Mouse (Mus musculus): Measurements from ENCODE around the gene Cnih2.

Gene Cnih2

DNA sequence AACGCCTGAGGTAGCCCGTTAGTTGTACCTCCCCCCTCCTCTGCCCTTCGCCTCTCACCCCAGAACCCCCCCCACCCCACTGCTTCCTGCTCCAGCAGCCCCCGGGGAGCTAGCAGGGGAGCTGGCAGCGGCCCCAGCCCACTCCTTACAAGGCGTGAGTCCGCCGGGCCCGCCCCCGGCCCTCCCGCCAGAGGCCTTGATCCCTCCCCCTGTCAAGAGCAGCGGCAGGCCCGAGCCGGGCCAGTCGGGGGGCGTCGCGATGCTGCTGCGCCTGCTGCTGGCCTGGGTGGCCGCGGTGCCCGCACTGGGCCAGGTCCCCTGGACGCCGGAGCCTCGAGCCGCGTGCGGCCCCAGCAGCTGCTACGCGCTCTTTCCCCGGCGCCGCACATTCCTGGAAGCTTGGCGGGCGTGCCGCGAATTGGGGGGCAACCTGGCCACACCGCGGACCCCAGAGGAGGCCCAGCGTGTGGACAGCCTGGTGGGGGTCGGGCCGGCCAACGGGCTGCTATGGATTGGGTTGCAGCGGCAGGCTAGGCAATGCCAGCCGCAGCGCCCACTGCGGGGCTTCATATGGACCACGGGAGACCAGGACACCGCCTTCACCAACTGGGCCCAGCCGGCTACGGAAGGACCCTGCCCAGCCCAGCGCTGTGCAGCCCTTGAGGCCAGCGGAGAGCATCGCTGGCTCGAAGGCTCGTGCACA is 30.3 kb downstream of the Cnih2 start, which contains the start of gene Cd248:
Gene Cd248 (plus strand): TSS at position 212 of the 703 bp plus-strand sequence.
- in situ Hi-C loops (cut with MboI, MseI): no loop called here

DNA sequence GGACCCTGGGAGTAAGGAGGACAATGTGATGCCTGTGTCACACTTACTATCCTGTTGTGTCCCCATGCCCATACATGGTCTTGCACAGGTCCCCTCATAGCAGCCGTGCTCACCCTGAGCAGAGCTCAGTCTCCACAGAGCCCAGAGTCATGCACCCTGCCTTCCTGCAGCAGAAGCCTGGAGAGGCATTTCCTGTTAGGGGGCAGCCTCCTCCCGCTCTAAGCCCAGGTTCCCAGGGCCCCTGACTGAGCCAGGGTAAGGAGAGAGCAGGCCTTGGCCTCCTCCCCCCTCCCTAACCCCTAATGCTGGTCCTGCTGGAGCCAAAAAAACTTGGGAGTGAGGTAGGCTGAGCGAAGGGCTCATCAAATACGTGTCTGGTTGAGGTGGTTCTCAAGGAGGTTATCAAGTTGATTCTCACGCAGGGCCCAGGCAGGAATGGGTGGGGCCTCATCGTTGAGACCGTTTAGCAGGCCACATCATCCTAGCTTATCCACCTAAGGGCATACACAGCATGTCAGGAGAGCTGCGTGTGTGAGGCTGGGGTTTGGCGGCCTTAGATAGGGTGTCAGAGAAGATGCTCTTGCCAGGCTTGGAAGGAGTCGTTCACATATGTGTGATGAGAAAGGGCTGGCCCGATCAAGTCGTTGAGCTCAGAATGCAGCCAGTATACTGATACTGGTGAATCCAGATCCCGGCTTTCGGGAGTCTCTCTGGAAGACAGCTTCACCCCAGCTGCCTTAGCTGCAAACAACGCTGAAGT is 31.1 kb downstream of the Cnih2 start:
- in situ Hi-C loops (cut with MboI, MseI): no loop called here

DNA sequence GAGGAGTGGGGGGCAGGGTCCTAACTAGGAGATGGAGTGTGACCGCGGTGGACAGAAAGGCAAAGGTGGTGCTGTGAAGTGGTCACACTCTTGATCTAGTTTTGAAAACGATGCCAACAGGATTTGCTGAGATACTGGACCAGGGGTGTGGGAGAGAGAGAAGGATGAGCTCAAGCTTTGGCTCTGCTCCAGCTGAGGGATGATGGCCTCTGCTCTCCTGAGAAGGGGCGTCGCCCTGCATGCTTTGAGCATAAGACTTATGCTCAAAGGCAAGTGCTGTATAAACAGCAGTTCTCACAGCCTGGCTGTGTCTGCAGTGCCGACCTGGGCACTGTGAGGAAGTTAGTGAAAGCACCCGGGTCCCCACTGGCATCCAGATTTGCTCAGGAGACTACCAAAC is 33.2 kb downstream of the Cnih2 start:
- in situ Hi-C loops (cut with MboI, MseI): no loop called here

DNA sequence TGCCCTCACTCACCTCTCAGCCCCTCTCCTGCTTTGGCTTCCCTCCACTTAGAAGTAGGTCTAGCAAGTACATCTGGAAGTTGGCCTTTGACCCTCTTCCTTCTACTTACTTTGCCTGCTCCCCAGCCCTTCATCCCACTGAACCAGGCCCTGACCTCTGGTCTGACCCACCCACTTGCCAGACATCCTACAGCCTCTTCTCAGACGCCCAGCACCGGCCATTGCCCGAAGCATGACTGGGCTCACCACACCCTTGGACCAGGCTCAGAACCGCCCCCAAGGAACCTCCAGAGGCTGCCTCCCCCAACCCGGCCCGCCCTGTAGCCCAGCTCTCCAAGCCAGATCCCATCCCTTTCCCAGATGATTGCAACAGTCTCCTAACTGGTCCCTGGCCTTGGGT is 35.9 kb downstream of the Cnih2 start:
- in situ Hi-C loops (cut with MboI, MseI): no loop called here

DNA sequence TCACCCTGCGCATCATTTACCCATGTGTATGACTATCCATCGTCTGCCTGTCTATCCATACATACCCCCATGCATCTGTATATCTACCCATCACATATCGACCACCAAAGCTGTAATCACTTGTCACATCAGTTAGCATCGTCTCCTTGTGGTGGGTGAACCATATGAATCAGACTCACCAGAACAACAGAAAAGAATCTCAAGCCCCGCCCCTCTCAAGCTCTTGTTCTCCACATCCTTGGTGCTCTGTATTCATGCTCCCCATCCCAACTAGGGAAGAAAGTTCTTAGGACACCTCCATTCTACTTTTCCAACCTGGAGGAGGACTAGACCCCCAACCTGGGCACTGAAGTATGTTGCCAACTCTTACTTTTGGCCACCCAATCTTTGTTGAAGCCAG is 36.3 kb downstream of the Cnih2 start:
- in situ Hi-C loops (cut with MboI, MseI): no loop called here

DNA sequence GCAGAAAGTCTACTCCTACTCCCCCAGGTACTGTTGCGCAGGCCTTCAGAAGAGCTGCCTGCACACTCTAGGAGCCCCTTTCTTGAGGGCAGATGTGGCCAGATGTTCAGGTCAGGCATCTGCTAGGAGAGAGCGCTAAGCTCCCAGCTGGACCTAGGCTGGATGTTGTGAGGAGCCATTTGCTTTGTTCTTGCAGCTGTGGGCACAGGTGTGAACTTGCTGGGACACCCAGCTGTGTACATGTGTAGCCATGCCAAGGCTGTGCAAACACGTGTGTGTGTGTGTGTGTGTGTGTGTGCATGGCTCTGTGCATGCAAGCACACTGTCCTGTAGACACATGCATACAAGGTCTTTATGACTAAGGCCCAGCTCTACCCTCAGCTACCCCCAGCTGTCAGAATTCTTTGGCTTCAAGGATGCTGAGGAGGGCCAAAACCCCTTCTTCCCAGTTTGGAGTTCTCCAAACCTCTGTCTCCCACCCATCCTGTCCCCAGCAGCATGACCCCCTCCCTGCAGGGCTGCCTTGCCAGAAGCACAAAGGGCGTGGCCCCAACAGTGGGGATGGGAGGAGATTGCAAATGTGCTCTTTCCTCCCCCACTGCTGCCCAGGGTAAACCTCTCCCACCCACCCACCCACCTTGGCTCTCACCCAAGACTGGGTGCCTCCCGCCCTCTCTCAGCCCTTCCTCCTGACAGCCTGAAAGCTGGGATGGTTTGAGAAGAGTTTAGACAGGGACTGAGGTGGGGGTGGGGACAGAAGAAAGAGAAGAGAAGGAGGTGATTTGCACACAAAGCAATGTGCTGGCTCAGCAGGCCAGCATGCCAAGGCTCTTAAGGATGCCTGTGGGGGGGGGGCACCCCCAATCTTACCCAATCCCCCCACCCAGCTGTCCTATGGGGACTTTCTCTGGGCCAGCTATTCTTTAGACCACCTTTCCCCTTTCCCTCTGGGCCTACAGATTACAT is 37.7 kb downstream of the Cnih2 start:
- in situ Hi-C loops (cut with MboI, MseI): no loop called here

DNA sequence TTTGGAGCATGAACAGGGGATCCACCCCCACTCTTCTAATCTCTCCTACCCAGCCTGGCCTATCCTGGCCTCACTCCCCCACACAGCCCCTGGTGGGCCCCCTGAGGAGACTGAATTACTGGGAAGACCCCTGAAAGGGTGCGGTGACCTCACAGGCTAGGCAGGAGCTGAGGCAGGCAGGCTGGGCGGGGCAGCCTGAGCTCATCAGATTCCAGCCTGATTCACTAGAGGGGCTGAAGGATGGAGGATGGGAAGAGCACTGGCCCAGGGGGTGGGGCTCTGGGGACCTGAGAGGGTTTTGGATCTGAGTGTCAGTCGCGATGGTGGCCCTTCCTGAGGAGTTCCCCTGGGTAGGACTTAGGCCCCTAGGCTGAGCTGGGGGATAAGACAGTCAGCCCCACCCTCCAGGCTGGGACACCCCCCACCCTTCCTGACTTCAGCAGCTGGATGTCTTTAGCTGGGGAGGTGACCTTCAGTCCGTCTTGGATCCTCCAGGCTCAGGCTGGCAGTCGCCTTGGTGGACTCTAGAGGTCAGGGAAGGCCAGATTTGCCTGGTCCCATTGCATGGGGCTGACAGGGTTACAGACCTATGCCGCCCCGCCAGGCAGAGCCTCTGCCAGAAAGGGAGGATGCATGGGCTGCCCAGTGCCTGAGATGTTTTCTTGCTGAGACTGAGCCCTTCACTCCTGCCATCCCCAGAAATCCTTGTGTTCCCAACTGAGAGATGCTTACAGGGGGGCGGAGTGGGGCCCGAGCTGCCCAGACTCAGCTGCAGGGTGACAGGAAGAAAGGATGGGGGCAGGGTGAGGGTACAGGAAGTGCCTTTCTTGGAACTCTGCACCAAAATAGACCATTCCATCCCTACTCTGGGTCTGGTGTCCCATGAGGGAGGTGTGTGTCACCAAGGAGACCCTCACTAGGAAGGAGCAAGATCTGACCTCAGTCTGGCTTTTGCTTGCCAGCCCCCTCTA is 39.2 kb downstream of the Cnih2 start:
- in situ Hi-C loops (cut with MboI, MseI): no loop called here

DNA sequence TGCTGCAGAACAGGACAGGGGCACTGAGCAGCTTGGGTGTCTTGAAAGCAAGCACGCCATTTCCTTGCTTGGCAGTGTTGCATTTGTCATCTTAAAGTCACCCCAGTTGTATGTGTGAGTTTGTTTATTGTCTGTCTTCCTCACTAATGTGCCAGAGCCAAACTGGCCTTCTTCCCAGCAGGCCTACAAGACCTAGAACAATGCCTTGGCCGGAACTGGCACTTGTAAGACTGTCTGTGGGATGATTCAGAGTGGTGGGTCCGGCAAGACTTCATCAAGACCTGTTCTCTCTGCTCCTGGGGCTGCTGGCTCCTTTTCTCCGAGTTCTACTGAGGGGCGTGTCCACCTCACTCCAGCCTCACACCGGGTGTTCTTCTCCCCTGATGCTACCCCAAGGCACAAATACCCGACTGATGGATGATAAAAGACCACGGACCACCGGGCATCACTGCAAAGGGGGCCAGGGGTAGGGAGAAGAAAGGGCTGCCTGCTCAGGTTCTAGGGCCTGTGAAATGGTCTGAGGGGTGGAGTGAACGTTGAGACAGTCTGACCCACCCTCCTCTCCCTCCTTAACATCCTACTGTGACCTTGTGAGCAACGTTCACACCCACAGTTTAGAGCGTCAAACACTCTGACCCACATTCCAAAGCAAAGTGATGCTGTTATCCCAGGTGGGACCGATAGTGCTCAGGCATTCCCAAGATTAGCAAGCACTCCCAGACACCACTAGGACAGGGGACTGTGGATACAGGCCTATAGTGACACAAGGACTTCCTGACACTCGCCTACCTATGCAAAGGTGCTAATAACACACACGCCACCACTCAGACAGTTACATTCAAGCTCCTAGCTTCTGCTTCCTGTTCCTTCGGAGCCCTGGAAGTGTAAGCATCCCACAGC is 40.2 kb downstream of the Cnih2 start:
- in situ Hi-C loops (cut with MboI, MseI): no loop called here

DNA sequence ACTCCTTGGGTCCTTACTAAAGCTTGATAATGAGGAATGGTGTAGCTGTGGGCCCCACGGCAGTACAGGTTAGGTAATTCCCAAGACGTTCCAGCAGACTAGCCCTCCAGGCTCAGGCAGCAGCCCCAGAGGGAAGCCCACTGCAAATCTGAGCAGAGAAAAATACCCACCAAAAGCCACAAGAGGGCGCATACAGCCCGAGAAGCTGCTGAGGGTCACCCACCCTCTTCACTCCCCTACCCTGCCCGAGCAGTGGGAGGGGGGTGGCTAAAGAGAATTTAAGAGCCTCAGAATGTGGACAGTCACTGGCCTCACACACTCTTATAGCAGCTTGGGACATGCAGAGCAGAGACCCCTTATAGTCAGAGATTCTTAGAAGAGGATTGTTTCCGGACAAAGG is 42.1 kb downstream of the Cnih2 start:
- in situ Hi-C loops (cut with MboI, MseI): no loop called here

DNA sequence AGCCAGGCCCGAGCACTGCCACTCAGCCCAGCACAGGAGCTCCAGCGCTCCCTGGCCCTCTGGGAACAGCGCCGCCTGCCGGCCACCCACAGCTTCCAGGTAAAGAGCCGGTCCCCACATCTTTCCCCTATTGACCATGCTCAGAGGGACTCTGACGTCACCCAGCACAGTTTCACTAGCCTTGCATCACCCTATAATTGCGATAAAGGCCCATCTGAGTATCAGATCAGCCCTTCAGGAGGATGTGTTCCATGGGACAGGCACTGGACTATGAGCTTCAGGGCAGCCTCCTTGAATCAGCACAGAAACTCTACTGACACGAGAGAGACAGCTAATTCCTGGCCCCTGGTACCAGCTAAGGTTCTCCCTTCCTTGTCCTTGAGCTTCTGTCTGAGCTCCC is 44.4 kb downstream of the Cnih2 start:
- in situ Hi-C loops (cut with MboI, MseI): no loop called here

DNA sequence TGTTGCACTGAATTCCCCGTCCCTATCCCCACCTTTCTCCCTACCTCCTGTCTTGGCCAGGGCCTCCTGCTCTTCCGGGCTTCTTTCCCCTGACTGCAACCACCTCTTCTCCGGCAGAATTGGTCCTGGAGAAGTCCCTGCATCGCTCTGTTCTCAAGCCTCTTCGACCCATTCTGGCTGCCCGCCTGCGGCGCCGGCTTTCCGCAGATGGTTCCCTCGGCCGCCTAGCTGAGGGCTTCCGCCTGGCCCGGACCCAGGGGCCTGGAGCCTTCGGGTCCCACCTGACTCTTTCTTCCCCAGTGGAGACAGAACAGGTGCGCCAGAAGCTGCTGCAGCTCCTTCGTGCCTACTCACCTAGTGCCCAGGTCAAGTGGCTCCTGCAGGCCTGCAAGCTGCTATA is 45.5 kb downstream of the Cnih2 start:
- in situ Hi-C loops (cut with MboI, MseI): no loop called here

DNA sequence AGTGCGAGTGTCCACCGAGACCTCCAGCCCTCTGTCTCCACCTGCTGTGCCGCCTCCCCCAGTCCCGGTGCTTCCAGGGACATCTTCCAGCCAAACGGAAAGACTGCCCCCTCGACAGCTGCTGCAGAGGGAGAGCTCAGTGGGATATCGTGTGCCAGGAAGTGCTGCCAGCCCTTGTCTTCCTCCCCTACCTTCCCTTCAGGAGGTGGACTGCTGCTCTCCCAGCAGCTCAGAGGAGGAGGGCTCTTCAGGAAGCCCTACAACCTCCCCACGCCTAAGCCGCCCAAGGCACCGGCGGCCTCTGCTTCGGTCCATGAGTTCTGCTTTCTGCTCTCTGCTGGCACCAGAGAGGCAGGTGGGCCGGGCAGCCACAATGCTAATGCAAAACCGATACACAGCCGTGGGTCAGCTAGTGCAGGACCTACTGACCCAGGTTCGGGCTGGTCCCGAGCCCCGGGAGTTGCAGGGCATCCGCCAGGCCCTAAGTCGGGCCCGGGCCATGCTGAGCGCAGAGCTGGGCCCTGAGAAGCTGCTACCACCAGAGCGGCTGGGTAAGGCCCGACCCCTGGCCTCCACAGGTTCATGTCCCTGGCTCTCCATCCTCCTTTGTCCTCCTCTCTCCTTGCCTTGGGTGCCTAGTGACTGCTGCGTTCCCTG is 46.0 kb downstream of the Cnih2 start:
- in situ Hi-C loops (cut with MboI, MseI): no loop called here

DNA sequence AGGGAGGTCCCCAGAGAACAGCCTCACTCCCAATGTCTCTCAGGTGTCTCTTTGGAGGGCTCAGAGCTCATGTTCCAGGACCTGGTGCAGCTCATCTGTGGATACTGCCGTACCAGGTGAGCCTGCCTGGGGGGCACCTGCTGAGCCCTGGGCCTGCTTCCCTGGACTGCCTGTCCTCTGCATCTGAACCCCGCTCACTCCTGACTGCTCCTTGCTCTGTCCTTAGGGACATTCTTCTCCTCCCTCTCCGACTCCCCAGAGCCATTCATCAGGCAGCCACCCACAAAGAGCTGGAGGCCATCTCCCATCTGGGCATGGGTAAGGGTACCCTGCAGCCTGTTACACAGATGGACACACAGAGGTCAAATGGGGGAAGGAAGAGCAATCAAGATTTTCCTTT is 46.8 kb downstream of the Cnih2 start:
- in situ Hi-C loops (cut with MboI, MseI): no loop called here

DNA sequence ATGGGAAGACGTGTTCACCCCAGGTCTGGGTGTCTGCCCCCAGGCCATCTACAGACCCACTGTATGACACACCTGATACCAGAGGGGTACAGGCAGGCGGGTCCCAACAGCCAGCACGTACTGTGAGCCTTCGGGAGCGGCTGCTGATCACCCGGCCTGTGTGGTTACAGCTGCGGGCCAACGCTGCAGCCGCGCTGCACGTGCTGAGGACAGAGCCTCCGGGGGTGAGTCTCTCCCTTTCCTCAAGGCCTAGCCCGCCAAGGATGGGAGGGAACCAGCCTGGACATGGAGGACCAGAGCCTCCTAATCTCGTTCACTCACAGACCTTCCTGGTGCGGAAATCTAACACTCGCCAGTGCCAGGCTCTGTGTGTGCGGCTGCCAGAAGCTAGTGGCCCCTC is 47.3 kb downstream of the Cnih2 start:
- in situ Hi-C loops (cut with MboI, MseI): no loop called here

DNA sequence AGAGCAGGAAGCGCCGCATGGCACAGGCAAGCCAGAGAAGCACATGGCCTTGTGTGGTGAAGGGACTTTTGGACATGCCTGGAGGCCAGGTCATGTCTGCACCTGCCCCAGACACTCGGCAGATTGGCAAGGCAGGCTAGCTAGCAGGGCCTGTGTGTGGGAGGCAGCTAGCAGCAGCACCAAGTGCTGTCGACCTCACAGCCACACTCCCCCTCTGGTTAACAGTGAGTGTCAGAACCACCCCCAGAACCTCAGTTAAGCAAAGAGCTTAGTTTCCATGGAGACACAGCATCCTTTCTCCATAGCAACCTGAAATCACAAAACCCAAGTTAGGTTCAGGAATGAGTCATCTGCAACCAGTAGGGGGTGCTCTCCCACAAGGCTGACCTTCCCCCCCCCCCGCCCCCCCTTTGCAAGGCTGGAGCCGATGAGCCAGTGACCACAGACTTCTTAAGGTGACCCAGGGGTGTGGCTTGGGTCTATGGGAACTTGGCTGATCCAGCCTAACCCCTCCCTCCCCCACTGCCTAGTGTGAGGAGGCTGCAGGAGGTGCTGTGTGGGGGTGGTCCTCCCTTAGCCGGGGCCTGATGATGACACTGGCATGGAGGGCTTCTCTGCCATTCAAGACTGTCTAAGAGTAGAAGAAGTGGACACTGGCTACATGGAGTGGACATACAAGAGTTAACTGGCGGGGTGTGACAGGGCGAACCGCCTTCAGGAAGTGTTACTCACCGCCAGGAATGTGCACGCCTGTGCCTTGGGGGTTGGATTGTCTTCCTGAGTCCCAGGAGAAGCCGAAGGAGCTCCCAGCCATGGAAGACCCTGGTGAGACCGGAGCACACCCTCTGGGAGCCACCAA is 48.0 kb downstream of the Cnih2 start, which contains the start of gene Rin1:
Gene Rin1 (plus strand): TSS at position 435 of the 859 bp plus-strand sequence.
- in situ Hi-C loops (cut with MboI, MseI): no loop called here

DNA sequence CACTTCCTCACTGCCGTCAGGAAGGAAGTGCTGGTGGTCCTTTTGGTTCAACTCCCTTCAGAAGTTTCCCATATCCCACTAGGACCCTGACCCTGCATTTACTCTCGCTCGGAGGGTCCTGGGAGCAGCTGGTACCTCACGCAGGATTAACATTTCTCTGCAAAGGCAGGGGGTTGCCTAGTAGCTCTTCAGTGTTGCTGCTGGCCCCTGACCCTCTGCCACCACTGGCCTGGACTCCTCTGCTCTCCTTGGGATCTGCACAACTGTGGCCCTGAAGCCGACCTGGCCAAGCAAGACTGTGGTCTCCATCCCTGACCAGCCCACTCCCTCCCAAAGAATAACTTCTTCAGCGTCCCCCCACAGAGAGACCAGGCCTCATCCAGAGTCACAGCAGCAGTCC is 49.0 kb downstream of the Cnih2 start:
- in situ Hi-C loops (cut with MboI, MseI): no loop called here

DNA sequence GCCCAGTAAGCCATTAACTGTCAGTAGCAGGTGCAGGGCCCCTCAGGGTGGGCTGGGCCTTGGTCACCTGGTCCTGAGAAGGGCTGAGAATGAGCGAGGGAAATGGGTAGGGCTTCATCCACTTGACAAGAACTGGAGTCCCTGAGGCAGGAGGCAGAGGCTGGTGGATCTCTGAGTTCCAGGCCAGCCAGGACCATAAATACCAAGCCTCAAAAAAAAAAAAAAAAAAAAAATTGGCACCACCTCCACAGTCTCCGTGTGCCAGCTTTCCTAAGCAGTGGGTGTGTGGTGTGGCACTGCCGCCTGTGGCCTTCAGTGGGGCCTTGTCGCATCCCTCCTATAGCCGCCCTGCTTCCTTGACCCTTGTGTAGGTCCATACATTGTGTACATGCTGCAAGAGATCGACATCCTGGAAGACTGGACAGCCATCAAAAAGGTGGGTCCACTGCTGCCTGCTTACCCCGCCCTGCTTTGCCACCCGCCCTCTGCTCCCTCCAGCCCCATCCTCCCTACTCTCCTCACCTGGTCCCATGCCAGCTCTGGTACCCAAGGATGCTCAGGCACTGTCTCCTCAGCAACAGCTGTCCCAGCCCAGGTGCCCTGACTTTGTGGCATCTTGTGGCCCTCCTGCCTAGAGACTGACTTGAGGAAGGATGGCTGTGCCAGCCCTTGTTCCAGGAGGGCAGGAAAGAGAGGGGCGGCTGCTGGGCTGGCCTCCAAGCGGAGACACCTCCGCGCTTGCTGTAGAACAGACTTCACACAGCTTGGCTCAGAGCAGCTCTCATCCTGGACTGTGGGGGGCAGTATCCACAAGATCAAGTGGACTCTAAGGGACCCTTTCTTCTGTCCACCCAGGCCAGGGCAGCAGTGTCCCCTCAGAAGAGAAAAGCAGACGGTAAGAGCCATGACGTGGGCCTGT is 49.9 kb downstream of the Cnih2 start:
- in situ Hi-C loops (cut with MboI, MseI): no loop called here
